Mouse (Mus musculus): Measurements from ENCODE around the gene Crabp2. TPM values are rescaled to one million over a fixed set of nuclear protein-coding genes. Genes with fewer than 3 reads are reported as not detected.
"Not testable (repeated sequence)": the region's sequence is repeated elsewhere in the genome, so short reads cannot be mapped to it uniquely, and the experiment has no call there.

Gene Crabp2
- not detected in 2 replicates for polyA plus RNA-seq (2012; ENCODE audit: insufficient read depth, insufficient read length, missing spikeins)

DNA sequence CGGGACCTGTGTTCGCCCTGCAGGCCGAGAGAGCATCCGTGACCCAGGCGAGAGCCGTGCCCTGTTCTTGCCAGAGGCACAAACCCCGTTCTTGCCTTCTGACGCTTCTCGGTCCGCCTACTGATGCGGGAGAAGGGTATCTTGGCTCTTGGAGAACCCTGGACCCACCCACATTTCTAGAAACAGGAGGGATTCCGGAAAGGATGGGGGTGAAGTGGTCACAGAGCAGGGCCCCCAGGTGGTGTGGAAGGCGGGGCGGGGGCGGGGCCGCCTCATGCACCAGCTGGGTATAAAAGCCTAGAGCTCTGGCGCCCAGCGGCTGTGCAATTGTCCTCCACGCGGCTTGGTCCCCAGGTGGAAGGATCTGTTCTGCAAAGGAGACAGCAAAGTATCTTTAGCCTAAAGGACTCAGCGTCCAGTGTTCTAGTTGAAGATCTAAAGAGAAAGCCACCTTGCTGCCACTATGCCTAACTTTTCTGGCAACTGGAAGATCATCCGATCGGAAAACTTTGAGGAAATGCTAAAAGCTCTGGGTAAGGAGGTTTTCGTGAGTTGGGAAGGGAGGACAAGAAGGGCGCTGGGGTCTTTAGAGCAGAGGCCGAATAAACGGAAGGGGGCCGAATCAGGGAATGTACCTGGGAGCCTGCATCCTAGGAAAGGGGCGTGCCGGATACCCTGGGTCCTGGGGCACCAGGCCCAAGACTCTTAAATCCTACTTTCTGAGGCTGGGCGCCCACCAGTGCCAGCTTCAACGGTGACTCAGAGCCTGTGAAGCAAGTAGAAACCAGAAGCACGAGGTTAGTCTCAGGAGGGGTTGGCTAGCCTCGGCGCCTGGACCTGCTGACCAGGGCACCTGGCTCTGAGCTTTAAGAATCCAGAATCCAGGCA, at the start of gene Crabp2:
Crabp2 (plus strand) TSS at position 289 of the 888 bp plus-strand sequence.
- Histone ChIP-seq H3K4me1 (ENCODE audit: control insufficient read depth, insufficient read depth, insufficient read length, low read length) (no peaks in the 10 kb centered on the region; the same call in 1 of the 2 replicates), H3K27ac (replicated peaks; ENCODE audit: low read depth, low read length) (no peak within 1 kb of the TSS), H3K4me3 (ENCODE audit: insufficient read depth, low read depth, low read length) (no peak within 1 kb of the TSS)

DNA sequence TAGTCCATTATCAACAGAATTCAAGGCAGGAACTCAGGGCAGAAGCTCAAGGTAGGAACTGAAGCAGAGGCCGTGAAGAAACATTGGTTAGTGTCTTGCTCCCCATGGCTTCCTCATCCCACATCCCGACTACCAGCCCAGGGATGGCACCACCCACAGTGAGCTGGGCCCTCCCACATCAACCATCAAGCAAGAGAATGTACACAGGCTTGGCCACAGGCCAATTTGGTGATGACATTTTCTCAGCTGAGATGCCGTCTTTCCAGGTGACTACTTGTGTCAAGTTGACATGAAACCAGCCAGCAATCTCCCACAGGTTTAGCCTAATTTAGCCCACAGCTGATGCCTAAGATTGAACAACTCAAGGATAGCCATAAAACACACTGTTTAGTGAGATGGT, 49.2 kb upstream of the Crabp2 start:
- Histone ChIP-seq H3K4me3 (ENCODE audit: insufficient read depth, low read depth, low read length) (no peak overlapping the region), H3K27ac (replicated peaks; ENCODE audit: low read depth, low read length) (no peak overlapping the region), H3K4me1 (ENCODE audit: control insufficient read depth, insufficient read depth, insufficient read length, low read length) (no peaks in the 10 kb centered on the region)

DNA sequence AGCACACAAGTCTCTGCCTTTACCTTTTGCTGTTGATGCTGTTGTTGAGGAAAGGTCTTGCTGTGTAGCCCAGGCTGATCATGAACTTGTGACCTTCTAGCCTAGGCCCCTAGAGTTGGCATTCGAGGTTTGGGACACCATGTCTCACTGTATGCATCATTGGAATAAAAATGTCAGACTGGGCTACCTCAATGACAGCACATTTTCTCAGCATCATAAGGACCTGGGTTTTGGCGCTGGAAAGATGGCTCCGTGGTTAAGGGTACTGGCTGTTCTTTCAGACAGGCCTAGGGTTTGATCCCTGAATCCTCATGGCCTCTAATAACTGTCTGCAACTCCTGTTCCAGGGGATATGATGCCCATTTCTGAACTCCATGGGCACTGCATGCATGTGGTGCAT, 48.7 kb upstream of the Crabp2 start:
- no peaks in the 10 kb centered on the region for H3K4me1 ChIP-seq (ENCODE audit: control insufficient read depth, insufficient read depth, insufficient read length, low read length)
- H3K4me3 ChIP-seq (ENCODE audit: insufficient read depth, low read depth, low read length) = no peak overlapping the region
- H3K27ac ChIP-seq (replicated peaks; ENCODE audit: low read depth, low read length) = no peak overlapping the region

DNA sequence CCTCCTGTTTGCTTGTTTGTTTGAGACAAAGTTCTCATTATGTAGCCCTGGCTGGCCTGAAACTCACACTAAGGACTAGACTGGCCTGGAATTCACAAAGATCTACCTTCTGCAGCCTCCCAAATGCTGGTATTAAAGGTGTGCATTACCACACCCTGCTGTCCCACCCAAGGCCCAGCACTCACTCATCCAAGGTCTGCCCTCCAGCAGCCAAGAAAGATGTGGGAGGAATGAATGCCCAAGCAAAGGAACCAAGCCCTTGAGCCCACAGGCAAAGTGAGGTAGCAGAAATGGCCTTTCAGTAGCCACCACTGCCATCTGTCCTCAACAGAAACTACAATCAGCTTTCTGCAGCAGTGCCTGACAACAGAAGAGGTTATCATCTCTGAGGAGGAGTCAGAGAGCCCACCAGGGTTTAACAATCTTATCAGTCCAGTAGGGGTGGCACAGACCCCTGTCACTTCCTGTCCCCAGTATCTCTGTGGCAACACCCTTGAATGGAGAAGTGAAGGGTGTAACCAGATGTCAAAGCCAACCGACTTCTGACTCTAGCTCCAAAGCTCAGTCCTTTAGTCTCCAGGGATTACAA, 47.3 kb upstream of the Crabp2 start:
- no peak overlapping the region for H3K27ac ChIP-seq (replicated peaks; ENCODE audit: low read depth, low read length)
- H3K4me1 ChIP-seq (ENCODE audit: control insufficient read depth, insufficient read depth, insufficient read length, low read length) = no peaks in the 10 kb centered on the region
- H3K4me3 ChIP-seq (ENCODE audit: insufficient read depth, low read depth, low read length) = no peak overlapping the region

DNA sequence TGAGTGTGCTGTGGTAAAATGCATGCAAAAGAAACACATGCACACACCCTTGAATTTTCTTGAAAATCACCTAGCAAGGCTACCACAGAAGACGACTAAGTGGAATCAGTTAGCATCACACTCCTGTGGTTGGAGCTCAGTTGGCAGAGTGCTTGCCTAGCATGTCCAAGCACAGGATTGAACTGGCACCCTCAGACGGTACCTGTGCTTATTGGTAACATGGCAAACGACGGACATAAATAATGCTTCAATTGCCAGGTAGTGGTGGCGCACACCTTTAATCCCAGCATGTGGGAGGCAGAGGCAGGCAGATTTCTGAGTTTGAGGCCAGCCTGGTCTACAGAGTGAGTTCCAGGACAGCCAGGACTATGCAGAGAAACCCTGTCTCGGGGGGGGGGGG, 46.5 kb upstream of the Crabp2 start:
- H3K4me1 ChIP-seq (ENCODE audit: control insufficient read depth, insufficient read depth, insufficient read length, low read length); H3K27ac ChIP-seq (replicated peaks; ENCODE audit: low read depth, low read length); H3K4me3 ChIP-seq (ENCODE audit: insufficient read depth, low read depth, low read length): not testable (repeated sequence)

DNA sequence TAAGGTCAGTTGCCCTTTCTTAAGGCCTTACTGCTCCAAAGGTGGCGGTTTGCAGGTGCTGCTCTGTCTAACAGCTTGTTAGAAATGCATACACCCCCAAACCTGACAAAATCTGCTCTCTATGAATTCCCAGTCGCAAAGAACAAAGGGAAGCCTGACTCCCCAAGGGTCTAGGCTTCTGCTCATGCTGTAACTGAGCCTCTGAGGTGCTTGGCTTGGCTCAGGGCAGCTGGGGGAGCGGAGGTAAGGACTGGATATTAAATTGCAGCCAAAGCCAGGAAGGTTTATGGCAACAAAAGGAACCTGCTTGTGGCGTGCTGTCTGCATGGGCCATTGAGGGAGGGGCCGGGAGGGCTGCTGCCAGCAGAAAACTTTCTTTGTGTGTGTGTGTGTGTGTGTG, 44.6 kb upstream of the Crabp2 start:
- H3K4me3 ChIP-seq (ENCODE audit: insufficient read depth, low read depth, low read length) = no peak overlapping the region
- peaks cover 12% of the 10 kb centered on the region for H3K4me1 ChIP-seq (ENCODE audit: control insufficient read depth, insufficient read depth, insufficient read length, low read length)
- H3K27ac ChIP-seq (replicated peaks; ENCODE audit: low read depth, low read length) = no peak overlapping the region

DNA sequence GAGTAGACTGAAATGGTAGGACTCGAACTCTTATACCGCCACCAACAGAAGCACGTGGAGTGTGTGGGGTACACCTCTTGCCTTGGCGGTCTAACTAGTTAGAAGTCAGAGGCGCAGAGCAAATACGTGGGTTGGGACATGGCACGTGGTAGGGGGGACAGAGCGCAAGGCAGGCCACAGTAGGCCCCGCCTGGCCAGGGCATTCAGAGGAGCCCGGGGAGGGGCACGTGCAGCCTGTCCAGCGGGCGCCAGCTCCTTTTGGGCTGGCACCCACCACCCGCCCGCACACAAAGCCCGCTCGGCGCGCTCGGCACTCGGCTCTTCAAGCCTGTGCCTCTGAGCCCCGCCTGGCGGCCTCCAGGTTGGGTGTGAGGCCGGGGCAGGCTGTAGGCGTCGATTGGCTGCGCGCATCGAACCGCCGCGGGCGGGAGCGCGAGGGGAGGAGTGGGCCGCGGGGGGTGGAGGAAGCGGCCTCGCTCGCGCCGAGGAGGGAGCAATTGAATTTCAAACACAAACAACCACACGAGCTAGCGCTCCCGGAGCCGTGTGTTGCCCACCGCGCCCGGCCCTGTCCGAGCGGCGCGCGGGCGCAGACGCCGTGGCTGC, 42.5 kb upstream of the Crabp2 start, which contains the start of gene Hdgf:
Hdgf (plus strand) TSS at position 442 of the 606 bp plus-strand sequence.
- Histone ChIP-seq H3K27ac (replicated peaks; ENCODE audit: low read depth, low read length) (peak within 1 kb of the TSS; percentile 91), H3K4me3 (ENCODE audit: insufficient read depth, low read depth, low read length) (peak within 1 kb of the TSS; percentile 87), H3K4me1 (ENCODE audit: control insufficient read depth, insufficient read depth, insufficient read length, low read length) (peaks cover 23% of the 10 kb centered on the region)

DNA sequence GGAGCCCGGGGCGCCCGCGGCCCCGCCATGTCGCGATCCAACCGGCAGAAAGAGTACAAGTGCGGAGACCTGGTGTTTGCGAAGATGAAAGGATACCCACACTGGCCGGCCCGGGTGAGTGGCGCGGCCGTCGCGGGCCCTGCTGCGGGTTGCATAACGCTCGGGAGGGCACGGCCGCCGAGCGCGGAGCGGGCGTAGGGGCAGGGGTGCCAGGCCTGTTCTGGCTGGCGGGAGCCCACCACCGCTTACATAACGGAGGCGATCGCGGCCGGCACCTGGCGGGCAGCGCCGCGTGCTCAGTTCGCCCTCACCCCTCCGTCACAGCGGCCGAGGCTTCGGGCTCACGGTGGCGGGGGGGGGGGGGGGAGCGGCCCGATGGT, 41.9 kb upstream of the Crabp2 start:
- Histone ChIP-seq H3K27ac (replicated peaks; ENCODE audit: low read depth, low read length) (peak overlapping the region; percentile 91), H3K4me1 (ENCODE audit: control insufficient read depth, insufficient read depth, insufficient read length, low read length) (peaks cover 23% of the 10 kb centered on the region), H3K4me3 (ENCODE audit: insufficient read depth, low read depth, low read length) (peak overlapping the region; percentile 87)

DNA sequence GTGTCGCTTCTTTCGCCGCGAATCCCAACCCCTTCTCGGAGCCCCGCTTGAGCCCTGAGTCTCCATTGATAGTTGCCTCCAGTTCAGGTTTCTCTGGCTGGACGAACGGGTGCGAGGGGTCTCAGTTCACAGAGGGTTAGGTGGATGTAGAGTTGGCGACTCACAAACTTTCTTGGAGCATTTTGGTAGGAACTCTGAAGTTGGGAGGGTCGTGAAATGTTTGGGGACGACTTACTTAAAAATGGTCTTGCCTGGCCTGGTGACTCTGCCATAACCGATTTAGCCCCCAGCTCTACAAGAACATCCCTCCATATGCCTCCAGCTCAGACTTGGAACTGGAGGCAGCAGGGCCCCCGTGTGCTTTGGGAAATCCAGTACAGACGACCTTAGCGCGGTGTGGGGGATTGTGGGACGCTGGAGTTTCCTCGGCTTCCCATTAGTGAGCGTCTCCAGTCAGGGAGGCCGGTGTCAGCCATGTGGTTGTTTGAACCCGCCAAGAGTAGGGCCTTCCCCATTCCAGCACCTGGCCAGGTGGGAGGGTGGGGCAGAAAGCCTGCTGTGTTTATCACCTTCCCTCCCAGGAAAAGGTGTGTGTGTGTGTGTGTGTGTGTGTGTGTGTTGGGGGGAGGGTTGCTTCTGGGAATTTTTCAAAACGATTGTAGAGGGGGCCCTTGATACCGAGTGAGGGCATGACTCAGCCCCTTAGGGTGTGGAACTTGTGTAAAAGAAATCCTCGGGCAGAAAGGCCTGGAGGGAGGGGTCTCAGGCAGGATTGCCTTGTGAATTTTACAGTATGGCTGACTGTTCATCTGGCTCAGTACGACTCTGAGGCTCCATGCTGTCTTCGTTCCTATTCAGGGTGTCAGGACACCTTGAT, 41.2 kb upstream of the Crabp2 start:
- peak overlapping the region; percentile 91 for H3K27ac ChIP-seq (replicated peaks; ENCODE audit: low read depth, low read length)
- H3K4me1 ChIP-seq (ENCODE audit: control insufficient read depth, insufficient read depth, insufficient read length, low read length) = peaks cover 23% of the 10 kb centered on the region
- peak overlapping the region; percentile 87 for H3K4me3 ChIP-seq (ENCODE audit: insufficient read depth, low read depth, low read length)

DNA sequence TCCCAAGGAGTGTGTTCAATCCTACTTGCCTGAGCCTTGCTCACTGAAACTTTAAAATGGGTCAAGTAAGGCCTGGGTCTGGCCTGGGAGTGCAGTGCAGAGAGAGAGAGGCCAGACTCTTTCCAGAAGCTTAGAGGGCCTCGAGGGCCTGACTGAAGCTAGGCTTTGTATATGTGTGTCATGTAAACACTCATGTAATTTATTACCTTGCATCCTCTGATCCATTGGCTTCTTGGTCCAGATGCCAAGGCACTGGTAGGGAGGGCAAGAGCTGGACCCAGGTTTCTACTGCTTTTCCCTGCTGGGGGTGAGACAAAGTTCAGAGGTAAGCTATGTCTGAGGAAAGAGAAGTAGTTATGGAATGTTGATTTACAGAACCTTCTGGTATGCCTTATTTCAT, 40.6 kb upstream of the Crabp2 start:
- Histone ChIP-seq H3K4me1 (ENCODE audit: control insufficient read depth, insufficient read depth, insufficient read length, low read length) (peaks cover 23% of the 10 kb centered on the region), H3K27ac (replicated peaks; ENCODE audit: low read depth, low read length) (peak overlapping the region; percentile 91), H3K4me3 (ENCODE audit: insufficient read depth, low read depth, low read length) (peak overlapping the region; percentile 87)

DNA sequence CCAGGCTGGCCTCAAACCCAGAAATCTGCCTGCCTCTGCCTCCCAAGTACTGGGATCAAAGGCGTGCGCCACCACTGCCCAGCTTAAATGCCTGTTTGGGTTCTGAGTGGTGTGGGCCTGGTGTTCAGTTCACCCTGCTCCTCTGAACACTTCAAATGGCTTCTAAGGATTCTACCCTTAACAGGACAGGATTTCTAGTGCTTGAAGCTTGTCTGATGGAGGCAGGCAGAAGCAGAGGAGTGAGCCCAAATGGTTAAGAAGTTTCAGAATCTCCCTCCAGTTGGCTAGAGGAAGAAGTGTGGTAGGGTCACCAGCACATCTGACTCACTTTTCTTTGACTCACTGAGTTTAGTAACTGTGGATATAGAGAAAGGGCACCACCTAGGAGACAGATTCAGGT, 39.1 kb upstream of the Crabp2 start:
- 0 out of 2 replicates have a peak overlapping the region, but pooled peaks have one; percentile 7 for H3K4me3 ChIP-seq (ENCODE audit: insufficient read depth, low read depth, low read length)
- H3K4me1 ChIP-seq (ENCODE audit: control insufficient read depth, insufficient read depth, insufficient read length, low read length) = peaks cover 23% of the 10 kb centered on the region
- peak overlapping the region; percentile 78 for H3K27ac ChIP-seq (replicated peaks; ENCODE audit: low read depth, low read length)

DNA sequence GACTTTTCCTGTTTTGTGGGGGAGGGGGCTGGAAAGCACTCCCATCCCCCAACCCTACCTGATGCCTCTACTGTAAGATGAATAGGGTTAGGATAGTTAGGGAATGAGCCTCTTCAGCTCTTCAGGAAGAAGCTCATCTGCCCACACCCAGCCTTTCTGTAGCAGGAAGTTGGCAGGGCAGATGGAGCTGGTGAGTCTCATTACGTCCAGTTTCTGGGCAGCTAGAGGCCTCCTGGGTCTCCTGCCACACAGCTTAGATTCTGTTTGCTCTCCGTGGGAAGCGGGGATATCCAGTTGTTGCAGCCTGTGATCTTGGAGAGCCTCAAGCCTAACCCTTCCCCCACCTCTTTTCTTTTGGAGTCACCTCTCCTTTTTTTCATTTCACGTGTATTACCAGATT, 38.6 kb upstream of the Crabp2 start:
- peak overlapping the region; percentile 12 for H3K4me3 ChIP-seq (ENCODE audit: insufficient read depth, low read depth, low read length)
- peaks cover 23% of the 10 kb centered on the region for H3K4me1 ChIP-seq (ENCODE audit: control insufficient read depth, insufficient read depth, insufficient read length, low read length)
- H3K27ac ChIP-seq (replicated peaks; ENCODE audit: low read depth, low read length) = peak overlapping the region; percentile 78

DNA sequence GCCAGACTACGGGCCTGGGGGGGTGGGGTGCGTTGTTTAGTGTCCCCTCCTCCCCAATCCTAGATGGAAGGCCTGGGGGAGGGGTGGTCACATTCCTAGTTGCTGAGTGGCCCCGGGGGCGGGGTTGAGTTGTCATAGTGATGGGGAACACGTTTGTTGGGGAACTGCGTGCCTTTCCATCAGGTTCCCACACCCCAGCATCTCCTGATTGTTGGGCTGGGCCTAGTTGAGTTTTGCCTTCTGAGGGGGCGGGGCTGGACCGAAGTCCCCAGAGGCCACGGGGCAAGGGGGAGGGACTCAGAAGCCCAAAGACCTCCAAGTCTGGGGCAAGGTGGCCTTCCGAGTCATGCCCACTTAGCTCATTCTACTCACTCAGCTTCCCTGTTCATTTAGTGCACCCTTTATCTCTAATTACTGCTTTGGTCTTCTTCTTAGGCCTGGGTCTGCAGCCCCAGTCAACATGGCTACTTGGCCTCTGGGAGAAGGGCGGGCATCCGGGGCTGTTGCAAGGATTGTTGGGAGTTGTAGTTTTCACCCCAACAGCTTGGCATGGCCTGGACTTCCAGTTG, 37.8 kb upstream of the Crabp2 start:
- Histone ChIP-seq H3K27ac (replicated peaks; ENCODE audit: low read depth, low read length) (peak overlapping the region; percentile 98), H3K4me3 (ENCODE audit: insufficient read depth, low read depth, low read length) (peak overlapping the region; percentile 79), H3K4me1 (ENCODE audit: control insufficient read depth, insufficient read depth, insufficient read length, low read length) (peaks cover 23% of the 10 kb centered on the region)

DNA sequence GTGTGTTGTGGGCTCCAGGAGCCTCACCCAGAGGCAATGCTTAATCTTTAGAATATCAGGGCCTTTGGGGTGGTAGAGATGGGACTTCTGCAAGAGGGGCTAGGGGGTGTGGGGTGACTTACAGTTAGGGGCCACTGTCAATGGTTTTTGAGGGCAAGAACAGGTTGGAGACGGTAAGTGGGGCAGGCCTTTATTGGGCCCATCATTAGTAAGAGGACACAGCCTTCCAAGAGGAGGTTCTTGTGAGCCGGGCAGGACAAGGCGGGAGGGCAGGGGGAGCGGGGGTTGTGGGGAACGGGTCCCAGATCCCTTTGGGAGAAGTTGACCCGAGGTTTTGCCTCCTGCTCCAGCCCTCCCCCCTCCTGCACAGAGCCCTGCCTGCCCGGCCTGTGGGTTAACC, 35.0 kb upstream of the Crabp2 start:
- Histone ChIP-seq H3K27ac (replicated peaks; ENCODE audit: low read depth, low read length) (no peak overlapping the region), H3K4me1 (ENCODE audit: control insufficient read depth, insufficient read depth, insufficient read length, low read length) (peaks cover 14% of the 10 kb centered on the region), H3K4me3 (ENCODE audit: insufficient read depth, low read depth, low read length) (no peak overlapping the region)
